Mouse (Mus musculus) cerebellum, postnatal 14 days (tissue): ENCODE measurements around the gene Rcan2.
A peak's percentile ranks its signal among the peaks of the same experiment; 100 is the strongest.

Experiments
- DNase-seq, 2 experiments: peaks; one replicate each; pipeline ENCODE4 v3.0.0; 2021; ENCODE audit warnings: mixed read lengths in 2 of 2

Gene Rcan2

DNA sequence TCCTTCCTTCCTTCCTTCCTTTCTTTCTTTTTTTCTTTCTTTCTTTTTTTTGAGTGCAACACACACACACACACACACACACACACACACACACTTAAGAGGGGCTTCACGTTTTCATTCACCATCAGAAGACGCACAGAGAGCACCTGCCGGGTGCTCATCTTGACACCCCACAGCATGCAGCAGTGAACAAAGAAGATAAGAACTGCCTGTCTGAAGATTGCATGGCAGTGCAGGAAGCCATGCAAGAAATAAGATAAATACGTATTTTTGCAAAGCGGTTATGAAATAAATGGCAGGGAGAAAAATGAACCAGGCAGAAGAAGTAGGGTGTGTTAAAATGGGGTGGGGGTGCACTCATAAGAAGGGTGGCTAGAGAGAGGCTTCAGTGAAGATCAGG lies 116.0 kb downstream of the Rcan2 start:
- no peak for DNase-seq

DNA sequence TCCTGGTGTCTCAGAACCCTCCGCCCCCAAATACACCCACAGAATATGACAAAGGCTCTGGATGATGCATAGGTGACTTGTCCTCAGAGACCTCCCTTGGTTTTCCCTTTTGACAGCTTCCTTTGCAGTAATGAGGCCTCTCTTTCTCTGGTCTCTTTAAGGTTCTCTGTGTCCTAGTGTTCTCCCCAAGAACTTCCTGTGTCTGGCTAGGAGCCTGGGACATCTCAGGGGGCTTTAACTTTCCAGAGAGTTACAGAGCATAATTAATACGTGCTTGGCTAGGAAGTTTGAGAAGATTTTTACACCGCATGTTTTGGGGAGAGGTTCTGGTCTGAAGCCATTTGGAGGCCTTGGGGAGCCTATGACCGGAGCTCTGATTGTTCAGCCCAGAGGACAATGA lies 128.7 kb downstream of the Rcan2 start:
- no peak for DNase-seq

DNA sequence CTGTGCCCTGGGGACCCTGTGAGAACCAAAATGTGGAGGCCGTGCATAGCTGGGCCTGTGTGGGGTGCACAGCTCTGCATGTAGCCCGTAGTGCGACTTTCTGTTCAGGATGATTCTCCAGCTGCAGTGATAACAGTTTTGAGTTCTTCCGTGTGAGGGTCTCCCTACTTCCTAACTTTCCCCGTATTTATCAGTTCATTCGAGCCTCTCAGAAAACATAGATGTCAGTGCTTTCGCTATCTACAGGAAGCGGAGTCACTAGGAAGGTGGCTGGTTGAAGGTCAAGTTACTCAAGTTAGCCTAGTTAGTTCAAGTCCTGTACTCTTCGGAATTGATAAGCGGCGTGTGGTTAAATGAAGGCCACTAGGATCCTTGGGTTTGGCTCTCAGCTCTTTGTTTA lies 130.6 kb downstream of the Rcan2 start:
- DNase-seq = no peak

DNA sequence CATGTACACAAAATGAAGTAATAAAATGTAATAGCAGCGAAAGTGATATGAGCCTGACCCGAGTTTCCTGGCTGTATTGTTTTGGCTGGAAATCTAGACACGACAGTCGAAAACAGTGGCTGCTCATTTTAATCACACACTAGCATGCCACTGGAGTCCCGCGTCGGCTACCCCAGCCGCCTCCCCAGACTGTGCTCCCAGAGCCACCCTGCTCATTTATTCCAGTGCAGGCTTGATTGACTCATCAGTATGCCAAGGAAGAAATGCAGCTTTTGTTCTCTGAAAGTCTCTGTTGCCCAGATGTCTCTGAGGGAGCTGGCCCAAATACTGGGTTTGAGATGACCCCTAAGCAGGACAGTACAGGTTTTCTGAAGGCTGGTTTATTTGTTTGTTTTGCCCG lies 132.9 kb downstream of the Rcan2 start:
- DNase-seq = no peak

DNA sequence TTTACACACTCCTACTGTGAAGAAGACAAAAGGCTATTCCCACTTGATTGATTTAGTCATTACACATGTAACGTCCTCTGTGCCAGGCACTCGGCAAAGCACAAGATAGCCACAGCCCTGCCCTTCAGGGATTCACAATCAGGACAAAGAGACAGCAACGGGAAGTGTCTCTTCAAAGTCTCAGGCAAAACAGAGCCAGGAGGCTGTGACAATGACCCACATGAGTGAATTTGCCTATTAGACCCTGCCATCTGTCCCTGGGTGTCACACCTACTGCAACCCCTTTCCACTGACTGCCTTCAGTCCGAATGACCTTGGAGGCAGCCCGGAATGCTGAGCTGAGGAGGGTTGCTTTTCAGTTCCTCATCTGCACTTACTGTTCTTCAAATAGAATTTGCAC lies 151.1 kb downstream of the Rcan2 start:
- DNase-seq = peak; percentile 51 to 52

DNA sequence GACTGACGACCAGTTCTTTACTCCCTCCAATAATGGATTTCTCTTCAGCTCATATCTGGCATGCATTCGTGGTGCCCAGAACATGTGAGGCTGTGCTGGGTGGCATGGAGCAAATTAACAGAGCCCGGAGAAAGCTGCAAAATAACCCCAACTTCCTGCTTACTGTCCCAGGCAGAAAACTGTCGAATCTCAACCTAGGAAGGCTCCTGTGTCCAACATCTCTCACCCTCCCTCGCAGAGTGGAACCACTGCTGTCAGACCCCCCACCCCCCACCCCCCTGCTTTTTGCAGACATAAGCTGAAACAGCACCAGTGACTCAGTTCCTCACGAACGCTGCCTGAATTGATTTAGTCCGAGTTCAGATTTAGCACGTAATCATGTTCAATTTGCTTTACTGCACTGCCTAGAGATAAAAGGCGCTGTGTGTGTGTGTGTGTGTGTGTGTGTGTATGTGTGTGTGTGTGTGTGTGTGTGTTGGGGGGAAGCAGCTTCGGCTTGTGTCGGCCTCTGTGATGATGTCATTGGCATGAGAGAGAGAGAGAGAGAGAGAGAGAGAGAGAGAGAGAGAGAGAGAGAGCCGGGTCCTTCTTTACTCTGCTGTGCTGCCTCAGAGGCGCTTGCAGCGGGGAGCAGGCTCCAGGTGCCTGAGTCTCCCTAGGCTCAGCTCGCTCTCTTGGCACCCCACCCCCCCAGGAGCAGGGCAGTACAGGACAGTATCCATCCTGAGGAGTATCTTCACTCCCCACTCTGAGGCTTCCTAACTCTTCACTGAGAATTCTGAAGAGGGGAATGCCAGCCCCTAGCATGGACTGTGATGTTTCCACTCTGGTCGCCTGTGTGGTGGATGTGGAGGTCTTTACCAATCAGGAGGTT lies 151.7 kb downstream of the Rcan2 start:
- peak; percentile 54 to 69 for DNase-seq

DNA sequence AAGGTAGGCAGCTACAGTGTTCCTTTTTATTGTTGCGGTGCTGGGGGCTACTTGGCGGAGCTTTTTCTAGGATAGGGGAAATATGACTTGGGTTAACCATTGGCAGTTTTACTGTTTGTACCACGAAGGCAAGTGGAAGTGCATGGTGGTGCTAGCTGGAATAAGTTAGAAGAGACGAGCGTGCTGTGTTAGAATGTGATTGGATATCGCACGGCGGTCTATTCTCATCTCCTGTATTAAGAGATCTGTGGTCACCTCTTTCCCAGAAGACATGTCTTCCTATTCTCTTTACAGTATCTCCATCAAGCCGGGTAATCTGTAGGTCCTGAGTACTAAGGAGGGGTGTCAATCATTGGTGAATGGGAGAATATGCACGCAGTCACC lies 152.4 kb downstream of the Rcan2 start:
- DNase-seq = no peak

DNA sequence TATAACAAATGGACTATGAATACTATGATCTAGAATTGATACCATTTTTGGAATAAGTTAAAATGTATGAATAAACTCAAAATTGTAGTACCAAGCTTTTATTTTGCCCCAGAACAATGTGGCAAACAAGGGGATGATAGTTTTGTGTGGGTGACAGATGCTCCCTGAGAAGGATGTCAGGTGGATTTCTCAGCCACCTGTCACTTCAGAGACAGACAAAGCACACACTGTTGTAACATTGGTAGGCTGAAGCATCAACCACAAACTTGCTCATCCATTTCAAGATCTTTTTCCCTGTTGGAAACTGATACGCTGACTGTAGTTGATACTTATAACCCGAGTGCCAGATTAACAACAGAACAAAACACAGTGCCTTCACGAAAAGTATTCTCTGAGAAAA lies 158.6 kb downstream of the Rcan2 start:
- DNase-seq = no peak

DNA sequence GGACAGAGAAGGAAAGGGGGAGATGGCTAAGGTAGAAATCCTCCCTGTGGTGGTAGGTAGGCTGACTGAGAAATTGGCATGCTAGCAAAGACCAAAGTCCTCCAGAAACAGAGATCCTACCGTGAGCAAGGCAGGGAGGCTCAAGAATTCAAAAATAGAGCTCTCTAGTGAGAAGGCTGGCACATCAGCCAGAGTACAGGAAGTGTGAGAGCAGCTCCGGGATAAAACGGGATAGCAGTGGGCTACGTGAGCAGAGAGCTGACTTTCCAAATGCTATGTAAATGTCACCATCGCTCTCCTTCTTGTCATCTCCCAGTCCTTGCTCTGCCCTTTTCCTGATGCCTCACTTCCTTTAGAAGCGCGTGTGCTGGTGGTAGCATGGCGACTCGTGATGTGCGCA lies 168.8 kb downstream of the Rcan2 start:
- no peak for DNase-seq

DNA sequence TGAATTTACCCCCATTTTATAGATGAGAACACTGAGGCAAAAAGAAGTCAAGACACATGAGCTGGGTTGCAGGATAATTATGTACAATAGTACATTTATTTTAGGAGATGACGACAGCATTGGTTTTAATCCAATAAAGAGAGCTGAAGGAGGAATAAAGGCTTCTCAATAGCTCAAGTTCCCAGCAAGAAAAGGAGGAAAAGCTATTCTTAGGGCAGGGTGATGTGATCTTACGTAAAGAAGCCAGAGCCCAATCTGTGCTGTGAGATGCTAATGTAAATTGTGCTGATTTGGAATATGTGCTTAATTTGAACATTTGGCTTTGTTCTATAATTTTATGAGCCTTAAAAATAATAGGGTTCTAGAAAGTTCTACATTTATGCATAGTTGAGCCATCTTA lies 176.4 kb downstream of the Rcan2 start:
- DNase-seq = no peak

DNA sequence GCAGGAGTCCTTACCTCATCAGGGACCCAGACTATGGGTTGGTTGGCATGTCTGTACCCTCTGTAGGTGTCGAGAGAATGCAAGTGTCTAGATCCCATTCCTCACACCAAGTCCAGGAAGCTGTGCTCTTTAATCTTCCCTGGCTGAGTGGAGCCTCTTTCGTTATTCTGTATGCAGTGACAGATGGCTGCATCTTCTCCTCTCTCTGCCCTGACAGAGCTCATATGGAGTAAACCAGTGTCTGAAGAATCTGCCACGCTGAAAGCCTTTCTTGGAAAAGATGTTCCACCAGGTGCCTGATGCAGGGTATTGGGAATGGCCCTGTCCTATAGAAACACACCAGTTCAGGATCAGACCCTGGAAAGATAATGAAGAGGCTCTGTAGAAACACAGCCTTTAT lies 178.8 kb downstream of the Rcan2 start:
- DNase-seq = peak; percentile 11 to 28

DNA sequence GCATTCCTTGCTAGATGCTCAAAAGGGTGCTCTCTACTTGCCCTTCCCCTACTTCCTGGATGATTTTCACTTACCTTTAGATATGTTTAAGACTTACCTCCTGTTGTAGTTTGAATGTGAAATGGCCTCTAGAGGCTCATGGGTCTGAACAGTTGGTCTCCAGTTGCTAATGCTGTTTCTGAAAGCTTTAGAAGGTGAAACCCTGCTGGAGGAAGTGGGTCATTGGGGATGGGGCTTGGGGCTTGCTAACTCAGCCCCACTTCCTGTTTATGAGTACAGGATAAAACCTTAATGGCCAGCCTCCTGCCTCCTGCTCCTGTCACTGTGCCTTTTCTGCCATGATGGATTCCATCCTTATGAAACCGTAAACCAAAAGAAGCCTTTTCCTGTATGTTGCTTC lies 181.4 kb downstream of the Rcan2 start:
- no peak for DNase-seq

DNA sequence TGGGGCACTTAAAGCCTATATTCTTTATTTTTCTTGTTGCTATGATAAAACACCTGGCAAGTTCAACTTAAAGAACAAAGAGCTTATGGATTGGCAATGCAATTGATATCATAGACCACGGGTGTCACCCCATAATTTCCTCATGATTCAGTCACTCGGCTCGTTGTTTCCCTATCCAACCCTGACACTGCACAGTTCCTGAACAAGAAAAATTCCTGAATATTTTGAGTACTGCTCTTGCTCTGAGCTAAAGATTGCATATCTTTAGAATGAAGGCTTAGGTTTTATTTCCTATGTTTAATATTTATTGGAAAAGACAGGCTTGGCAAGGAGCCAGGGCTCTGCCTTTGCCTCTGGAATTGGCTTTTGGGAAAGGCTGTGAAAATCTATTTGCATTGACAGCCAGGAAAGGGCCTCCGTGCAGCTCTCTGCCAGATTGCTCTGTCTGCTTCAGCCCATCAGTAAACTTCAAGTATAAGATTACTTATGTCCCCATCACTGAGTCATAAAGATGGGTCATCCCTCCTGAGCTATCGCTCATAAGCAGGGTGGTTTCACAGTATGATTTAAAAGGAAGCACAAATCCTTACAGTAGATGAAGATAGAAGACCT lies 188.3 kb downstream of the Rcan2 start:
- DNase-seq = peak; percentile 16 to 28

DNA sequence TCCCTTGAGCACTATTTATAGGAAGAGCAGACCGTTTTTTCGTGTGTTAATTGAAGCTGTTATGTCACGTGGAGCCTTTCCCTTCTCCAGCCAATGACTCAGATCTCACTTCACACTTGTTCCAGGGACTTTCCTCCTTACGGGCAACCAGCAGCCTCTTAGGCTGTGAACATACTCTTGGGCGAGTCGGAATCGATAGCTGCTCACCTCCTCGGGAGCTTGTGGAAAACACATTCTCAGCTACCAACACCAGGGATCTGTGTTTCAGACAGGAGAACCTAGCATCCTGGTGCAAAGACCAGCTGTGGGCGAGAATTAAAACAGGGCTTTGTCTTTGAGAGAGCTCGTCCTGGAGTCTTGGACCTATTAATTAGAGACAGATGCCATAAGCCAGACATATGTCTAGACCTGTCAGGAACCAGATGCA lies 189.8 kb downstream of the Rcan2 start:
- peak in 1 of 2 experiments; percentile 8 for DNase-seq

DNA sequence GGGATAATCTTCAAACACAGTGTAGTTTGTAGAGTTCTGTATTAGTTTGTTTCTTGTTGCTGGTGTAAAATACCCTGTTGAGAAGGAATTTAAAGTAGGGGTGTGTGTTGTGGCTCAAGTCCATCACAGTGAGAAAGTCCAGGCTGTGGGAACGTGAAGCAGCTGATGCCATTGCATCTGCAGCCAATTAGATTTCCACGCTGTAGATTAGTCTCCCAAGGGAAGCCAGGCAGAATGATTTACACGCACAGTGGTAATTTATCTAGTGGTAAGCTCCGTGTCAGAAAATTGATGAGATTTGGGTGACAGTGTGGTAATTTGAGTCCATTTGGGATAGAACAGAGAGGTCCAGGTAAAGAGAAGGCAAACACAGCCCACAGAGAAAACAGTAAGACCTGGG lies 192.9 kb downstream of the Rcan2 start:
- DNase-seq = no peak

DNA sequence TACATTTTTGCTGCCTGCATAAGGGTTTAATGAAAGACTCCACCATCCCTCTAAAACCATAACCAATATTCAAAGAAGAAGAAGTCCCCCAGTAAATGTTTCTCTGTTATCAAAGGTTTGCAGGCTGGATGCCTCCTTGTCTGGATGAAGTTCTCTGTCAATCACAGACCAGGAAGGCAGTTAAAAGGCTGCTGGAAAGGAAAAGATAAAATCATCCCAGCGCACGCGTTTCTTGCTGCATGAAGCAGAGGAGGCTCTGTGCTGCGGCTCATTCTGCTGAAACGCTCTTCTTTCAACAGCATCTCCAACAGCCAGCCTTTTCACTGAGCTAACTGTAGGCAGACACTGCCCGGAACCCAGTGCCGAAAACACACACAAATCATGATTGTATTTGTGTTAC lies 196.4 kb downstream of the Rcan2 start:
- no peak for DNase-seq

DNA sequence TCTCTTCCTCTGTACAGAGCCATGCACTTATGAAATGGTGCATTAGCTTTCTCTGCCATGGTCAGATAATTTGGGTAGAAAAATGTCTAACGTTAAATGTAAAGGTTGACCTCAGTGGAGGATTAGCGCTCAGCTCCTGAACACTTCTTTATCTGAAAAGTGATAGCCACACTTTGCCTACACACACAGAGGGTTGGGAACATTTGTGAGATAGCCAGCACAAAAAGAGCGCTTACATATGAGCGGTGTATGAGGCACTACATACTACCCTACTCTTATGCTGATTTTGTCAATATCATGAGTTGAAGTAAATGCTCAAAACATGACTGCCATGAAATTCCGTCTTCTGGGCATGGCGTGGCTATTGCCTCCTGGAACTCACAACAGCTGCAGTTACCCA lies 196.9 kb downstream of the Rcan2 start:
- no peak for DNase-seq

DNA sequence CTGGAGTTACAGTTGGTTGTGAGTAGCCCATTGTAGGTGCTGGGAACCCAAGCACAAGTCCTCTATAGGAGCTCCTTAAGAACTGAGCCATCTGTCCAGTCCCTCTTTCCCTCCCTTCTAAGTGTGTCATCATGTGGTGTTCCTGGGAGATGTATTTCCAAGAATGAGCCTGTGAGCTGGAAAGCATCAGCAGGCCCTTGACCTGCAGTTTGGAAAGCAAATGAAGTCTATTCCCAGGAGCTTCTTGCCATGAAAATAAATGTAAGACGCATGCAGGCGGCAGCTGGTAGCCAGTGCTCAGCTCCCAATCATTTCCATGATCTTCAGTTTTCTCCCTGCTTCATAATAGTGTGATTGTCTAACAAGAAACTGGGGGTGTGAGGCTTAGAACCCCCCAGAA lies 203.2 kb downstream of the Rcan2 start:
- DNase-seq = no peak

DNA sequence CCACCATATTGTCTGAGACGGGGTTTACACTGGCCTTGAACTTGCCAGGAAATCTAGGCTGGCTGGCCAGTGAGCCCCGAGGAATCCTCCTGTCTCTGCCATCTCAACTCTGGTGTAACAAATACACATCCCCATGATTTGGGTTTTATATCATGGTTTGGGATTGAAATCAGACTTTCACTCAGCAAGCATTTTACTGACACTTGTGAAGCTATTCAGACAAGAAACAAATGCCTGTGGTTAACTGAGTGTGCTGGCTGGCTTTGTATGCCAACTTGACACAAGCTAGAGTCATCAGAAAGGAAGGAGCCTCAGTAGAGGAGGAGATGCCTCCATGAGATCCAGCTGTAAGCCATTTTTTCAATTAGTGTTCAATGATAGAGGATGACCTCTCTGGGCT lies 206.3 kb downstream of the Rcan2 start:
- DNase-seq = no peak

DNA sequence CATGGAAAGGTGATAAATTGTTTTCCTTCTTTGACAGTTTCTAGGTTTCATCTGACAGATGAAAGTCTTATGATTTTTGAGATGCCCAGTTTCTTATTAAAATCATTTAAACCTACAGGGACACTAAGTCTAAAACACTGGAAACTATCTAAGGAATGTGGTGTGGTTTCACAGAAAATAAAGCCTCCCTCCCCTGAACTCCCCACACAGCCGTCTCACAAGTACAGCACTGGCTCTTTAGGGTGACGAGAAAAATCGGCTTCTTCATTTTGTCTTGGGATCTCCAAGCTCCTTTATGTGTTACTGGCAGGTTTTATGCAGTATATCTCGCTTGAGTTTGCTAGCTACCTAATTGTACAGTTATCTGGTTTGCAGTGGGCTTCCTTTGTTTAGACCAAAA lies 210.8 kb downstream of the Rcan2 start:
- DNase-seq = no peak

DNA sequence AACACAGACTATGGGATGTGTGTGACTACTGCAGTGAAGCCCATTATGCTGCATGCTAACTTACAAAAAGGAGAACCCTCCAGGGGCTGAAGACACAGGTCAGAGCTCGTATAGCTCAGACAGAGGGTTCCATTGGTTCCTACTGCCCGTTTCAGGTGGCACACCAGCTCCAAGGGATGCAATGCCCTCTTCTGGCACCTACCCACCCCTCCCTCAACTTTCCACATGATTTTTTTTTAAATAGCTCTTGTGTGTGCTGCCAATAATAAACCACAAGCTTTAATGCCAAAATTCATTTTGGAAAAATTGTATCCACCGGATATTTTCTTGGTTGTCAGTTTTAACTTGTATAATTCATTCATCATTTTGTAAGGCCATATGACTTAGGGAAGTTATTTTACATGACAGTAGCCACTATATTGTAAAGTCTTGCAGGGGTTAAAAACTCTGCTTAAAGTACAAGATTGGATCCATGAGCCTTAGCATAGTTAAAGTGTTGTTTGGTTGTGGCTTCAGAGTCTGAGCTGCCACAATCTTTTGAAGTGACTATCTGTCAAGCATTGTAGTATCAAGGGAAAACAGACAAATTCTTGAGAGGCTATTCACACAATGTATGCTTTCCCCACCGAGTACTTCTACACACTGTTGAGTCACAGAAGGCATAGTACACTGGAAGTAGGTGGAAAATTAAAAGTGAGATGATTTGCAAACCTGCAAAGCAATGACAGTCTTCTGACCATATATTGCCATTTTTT lies 212.8 kb downstream of the Rcan2 start:
- DNase-seq = no peak

DNA sequence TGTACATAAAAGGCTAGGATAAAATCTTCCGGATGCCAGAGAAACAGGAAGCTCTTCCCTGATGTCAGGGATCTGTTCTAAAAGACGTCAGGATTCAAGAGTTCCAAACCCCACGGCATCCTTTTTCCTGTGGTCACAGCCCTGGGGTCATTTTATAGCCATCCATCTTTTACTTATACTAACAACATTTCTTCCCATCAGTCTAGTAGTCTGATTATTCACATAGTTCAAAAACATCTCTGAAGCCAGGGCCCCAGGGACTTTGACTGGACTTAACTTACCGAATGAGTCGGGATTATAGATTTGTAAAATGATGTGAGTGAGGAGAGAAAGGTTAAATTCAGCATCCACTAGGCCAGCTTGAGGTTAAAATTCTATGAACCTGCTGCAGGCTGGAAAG lies 215.2 kb downstream of the Rcan2 start:
- no peak for DNase-seq

DNA sequence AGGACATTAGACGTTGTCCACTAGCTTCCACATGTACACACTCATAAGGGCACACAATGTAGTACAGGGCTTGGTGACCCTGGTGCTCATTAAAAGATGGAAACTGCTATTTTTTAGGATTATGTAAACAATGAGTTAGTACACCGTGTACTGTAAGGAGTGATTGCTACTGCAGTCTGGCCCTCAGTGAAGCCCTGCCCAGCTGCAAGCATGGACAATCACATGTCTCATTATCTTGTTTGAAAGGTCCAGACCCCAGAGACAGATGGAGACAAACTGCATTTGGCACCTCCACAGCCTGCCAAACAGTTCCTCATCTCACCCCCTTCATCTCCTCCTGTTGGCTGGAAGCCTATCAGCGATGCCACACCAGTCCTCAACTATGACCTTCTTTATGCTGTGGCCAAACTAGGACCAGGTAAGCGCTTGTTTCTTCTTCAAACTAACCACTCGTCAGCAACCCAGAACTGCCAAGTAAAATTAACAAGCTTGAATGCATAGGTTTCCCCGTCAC lies 219.6 kb downstream of the Rcan2 start:
- peak in 1 of 2 experiments; percentile 21 for DNase-seq

DNA sequence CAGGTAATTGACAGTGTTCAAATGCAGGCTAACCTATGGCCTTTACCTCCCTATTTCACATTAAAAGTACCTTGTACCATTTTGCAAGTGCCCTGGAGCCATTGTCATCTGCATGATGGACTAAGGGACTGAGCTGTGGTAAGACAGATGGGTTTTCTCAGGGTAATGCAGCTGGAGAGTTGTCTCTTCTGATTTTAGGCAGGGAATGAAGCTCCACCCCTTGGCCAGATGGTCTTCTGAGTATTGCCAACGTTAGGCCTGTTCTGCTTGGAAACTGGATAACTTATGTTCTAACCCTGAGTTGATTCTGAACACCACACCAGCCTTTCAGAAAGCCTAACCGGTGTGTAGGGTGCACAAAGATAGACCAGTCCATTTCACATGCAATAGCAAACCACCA lies 222.7 kb downstream of the Rcan2 start:
- DNase-seq = no peak
